Mouse (Mus musculus) heart, postnatal 0 days (tissue): ENCODE data around the gene Gtf2ird1. TPM values are rescaled to one million over a fixed set of nuclear protein-coding genes. Genes with fewer than 3 reads are reported as not detected.

Experiments used
- ATAC-seq: fragments of 200-750 bp; cut with Nextera tagmentation; 2 replicates; pipeline ENCODE4 v1.8.0; 2017; ENCODE audit warnings: low read depth, moderate number of reproducible peaks, moderate library complexity; ENCODE audit not compliant: insufficient read depth
- DNase-seq: peaks from one replicate; pipeline ENCODE4 v3.0.0-alpha.2; 2016; ENCODE audit warnings: low spot score
- H3K27ac ChIP-seq: fragments of 300-500 bp; sonication (generic); 2 replicates; pipeline ENCODE4 v1.5.1; 2014; ENCODE audit warnings: low read depth, mild to moderate bottlenecking
- H3K27me3 ChIP-seq: fragments of 300-500 bp; sonication (generic); 2 replicates; pipeline ENCODE4 v1.6.1; 2014; ENCODE audit warnings: low read length, mixed read lengths; ENCODE audit not compliant: control insufficient read depth, insufficient read depth
- H3K36me3 ChIP-seq: fragments of 300-500 bp; sonication (generic); replicated peaks from 2 replicates; pipeline ENCODE4 v1.6.1; 2014; ENCODE audit warnings: low read length, mixed read lengths; ENCODE audit not compliant: control insufficient read depth, insufficient read depth
- H3K4me1 ChIP-seq: fragments of 300-500 bp; sonication (generic); 2 replicates; pipeline ENCODE4 v1.6.1; 2014; ENCODE audit warnings: antibody characterized with exemption; ENCODE audit not compliant: control insufficient read depth, insufficient read depth
- H3K4me2 ChIP-seq: fragments of 300-500 bp; sonication (generic); 2 replicates; pipeline ENCODE4 v1.6.1; 2014; ENCODE audit warnings: low read depth, mild to moderate bottlenecking, low read length, moderate library complexity
- H3K4me3 ChIP-seq: fragments of 300-500 bp; sonication (generic); 2 replicates; pipeline ENCODE4 v1.5.1; 2014; ENCODE audit warnings: low read depth, low read length
- H3K9ac ChIP-seq: fragments of 300-500 bp; sonication (generic); replicated peaks from 2 replicates; pipeline ENCODE4 v1.6.1; 2014; ENCODE audit warnings: low read depth, low read length, mixed read lengths
- H3K9me3 ChIP-seq: fragments of 300-500 bp; sonication (generic); replicated peaks from 2 replicates; pipeline ENCODE4 v1.6.1; 2016; ENCODE audit warnings: low read length; ENCODE audit not compliant: control insufficient read depth
- CTCF ChIP-seq: IDR thresholded peaks from 2 replicates; pipeline ENCODE4 v1.5.1; 2016; ENCODE audit warnings: antibody characterized with exemption, control low read depth, low read depth
- EP300 ChIP-seq: IDR thresholded peaks from 2 replicates; pipeline ENCODE4 v1.6.1; 2016; ENCODE audit warnings: antibody characterized with exemption, low read depth
- WGBS: fragments of 180-500 bp; shearing (Covaris S2); extraction: QIAGEN DNeasy Blood & Tissue Kit; methylation state at CpG from one replicate; pipeline ENCODE4 v1.1.7; 2014; 5-methylcytosine and 5-hydroxymethylcytosine counted together
- polyA plus RNA-seq: library from polyadenylated mRNA; unstranded; fragments of >200 nt; fragmentation: Nextera tagmentation; extraction: Ambion mirVana; gene quantifications from 2 replicates; pipeline ENCODE4 v1.2.1, GENCODE M21; 2015
- total RNA-seq: library from RNA; depleted of rRNA; stranded (reverse); fragments of >200 nt; gene quantifications from 2 replicates; pipeline ENCODE4 v1.2.3, GENCODE M21; 2014; ENCODE audit warnings: low replicate concordance

Gene Gtf2ird1
- total and polyA plus RNA-seq, 2 experiments from 2014 or later, result 27.7 to 28.8 TPM

DNA sequence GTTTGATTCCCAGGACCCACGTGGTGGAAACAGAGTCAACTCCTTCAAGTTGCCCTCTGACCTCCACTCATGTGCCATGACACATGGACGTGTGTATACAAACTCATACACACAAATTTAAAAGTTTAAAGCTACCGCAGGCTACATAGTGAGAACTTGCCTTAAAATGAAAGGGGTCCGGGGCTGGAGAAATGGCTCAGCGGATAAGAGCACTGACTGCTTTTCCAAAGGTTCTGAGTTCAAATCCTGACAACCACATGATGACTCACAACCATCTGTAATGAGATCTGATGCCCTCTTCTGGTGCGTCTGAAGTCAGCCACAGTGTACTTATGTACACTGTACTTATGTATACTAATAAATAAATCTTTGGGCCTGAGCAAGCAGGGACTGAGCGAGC, 2.6 kb upstream of the Gtf2ird1 start:
- no peak for TF ChIP-seq CTCF
- peaks cover 14% of the 10 kb centered on the region for H3K4me1 ChIP-seq
- H3K4me2 ChIP-seq, result no peak overlapping the region
- H3K36me3 ChIP-seq, result no peaks in the 10 kb centered on the region
- no peak overlapping the region for H3K27ac ChIP-seq
- H3K9ac ChIP-seq, result no peak overlapping the region
- no peak overlapping the region for H3K4me3 ChIP-seq
- H3K9me3 ChIP-seq, result no peaks in the 10 kb centered on the region
- H3K27me3 ChIP-seq, result no peaks in the 10 kb centered on the region
- no peak for DNase-seq
- 86% methylated on average over 7 of the region's 7 CpGs for WGBS
- ATAC-seq, result no peak

GRCm38 (mm10) chr5:134458416-134458815, 1.9 kb upstream of the Gtf2ird1 start:
- no peaks in the 10 kb centered on the region for H3K27me3 ChIP-seq
- no peaks in the 10 kb centered on the region for H3K9me3 ChIP-seq
- DNase-seq (no peak), ATAC-seq (no peak)
- H3K4me3 ChIP-seq, result no peak overlapping the region
- TF ChIP-seq EP300 (no peak), CTCF (no peak)
- 79% methylated on average over 3 of the region's 3 CpGs for WGBS
- no peak overlapping the region for H3K9ac ChIP-seq
- no peak overlapping the region for H3K4me2 ChIP-seq
- H3K27ac ChIP-seq, result no peak overlapping the region
- H3K36me3 ChIP-seq, result no peaks in the 10 kb centered on the region
- H3K4me1 ChIP-seq, result peaks cover 14% of the 10 kb centered on the region

DNA sequence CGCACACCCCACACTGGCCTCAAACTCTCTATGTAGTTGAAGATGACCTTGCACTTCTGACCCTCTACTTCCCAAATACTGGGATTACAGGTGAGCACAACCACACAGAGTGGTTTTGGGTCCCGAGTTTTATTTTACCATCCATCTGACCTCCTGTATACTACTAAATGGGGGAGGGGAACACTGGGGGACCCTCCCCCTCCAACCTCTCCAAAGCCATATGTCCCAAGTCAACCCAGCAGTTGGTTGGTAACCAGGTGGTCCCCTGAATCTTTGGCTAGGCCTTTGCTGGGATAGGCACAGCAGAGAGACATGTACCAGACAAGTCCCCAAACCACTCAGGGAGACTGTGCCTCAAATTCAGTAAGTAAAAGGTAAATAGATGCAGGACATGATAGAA, 855 bp upstream of the Gtf2ird1 start:
- DNase-seq (no peak), ATAC-seq (no peak)
- Histone ChIP-seq H3K4me3 (no peak overlapping the region), H3K4me2 (no peak overlapping the region), H3K9me3 (no peaks in the 10 kb centered on the region), H3K27me3 (no peaks in the 10 kb centered on the region), H3K4me1 (peaks cover 14% of the 10 kb centered on the region), H3K27ac (no peak overlapping the region), H3K36me3 (no peaks in the 10 kb centered on the region), H3K9ac (no peak overlapping the region)
- TF ChIP-seq EP300, result no peak
- TF ChIP-seq CTCF, result no peak
- 86% methylated on average over 2 of the region's 2 CpGs for WGBS

DNA sequence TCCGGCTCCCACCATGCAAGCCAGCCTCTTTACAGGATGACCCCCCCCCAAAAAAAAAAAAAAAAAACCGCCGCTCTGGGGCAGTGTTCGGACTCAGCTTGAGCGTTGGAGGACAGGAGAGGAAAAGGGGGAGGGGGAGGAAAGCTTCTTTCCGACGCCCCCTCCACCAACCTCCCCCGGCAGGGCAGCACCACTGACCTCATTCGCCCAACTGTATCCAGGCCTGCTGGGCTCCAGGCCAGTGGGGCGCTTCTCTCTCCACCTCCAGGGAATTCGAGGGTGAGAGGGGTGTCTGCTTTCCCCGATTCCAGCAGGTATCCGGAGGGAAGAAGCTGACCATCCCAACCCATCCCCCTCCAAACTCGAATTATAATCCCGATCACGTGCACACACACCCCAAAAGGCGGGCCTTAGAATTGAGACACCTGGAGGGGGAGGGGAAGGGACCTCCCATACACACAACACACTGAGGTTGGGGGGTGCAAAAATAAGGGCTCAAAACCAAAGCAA, 547 bp downstream of the Gtf2ird1 start:
- DNase-seq, result no peak
- H3K36me3 ChIP-seq, result no peaks in the 10 kb centered on the region
- H3K4me1 ChIP-seq, result peaks cover 14% of the 10 kb centered on the region
- under 1% methylated on average over 15 of the region's 17 CpGs for WGBS
- peak overlapping the region; percentile 72 for H3K4me3 ChIP-seq
- peak; percentile 49 for ATAC-seq
- no peaks in the 10 kb centered on the region for H3K9me3 ChIP-seq
- TF ChIP-seq EP300, result no peak
- H3K9ac ChIP-seq, result peak overlapping the region; percentile 90
- H3K27me3 ChIP-seq, result no peaks in the 10 kb centered on the region
- peak overlapping the region; percentile 83 for H3K4me2 ChIP-seq
- peak overlapping the region; percentile 90 for H3K27ac ChIP-seq

GRCm38 (mm10) chr5:134455186-134455895, 1.2 kb downstream of the Gtf2ird1 start:
- H3K4me1 ChIP-seq, result peaks cover 14% of the 10 kb centered on the region
- ATAC-seq (no peak), DNase-seq (peak; percentile 60)
- 3% methylated on average over 21 of the region's 21 CpGs for WGBS
- H3K4me3 ChIP-seq, result peak overlapping the region; percentile 72
- TF ChIP-seq CTCF (no peak), EP300 (no peak)
- H3K9me3 ChIP-seq, result no peaks in the 10 kb centered on the region
- no peaks in the 10 kb centered on the region for H3K36me3 ChIP-seq
- peak overlapping the region; percentile 90 for H3K9ac ChIP-seq
- H3K27ac ChIP-seq, result peak overlapping the region; percentile 90
- no peaks in the 10 kb centered on the region for H3K27me3 ChIP-seq
- peak overlapping the region; percentile 83 for H3K4me2 ChIP-seq

GRCm38 (mm10) chr5:134454421-134454820, 2.1 kb downstream of the Gtf2ird1 start:
- H3K4me3 ChIP-seq, result peak overlapping the region; percentile 72; the same call in 1 of the 2 replicates
- 21% methylated on average over 9 of the region's 9 CpGs for WGBS
- H3K9ac ChIP-seq, result peak overlapping the region; percentile 90; the same call in 1 of the 2 replicates
- TF ChIP-seq CTCF, result no peak
- no peak for TF ChIP-seq EP300
- DNase-seq (no peak), ATAC-seq (no peak)
- peak overlapping the region; percentile 90; the same call in 1 of the 2 replicates for H3K27ac ChIP-seq
- H3K4me1 ChIP-seq, result peaks cover 14% of the 10 kb centered on the region
- H3K9me3 ChIP-seq, result no peaks in the 10 kb centered on the region
- no peaks in the 10 kb centered on the region for H3K36me3 ChIP-seq
- H3K4me2 ChIP-seq, result peak overlapping the region; percentile 83
- no peaks in the 10 kb centered on the region for H3K27me3 ChIP-seq
